Mouse (Mus musculus) stomach, postnatal 0 days (tissue): Measurements from ENCODE around the gene Serpinb1b. TPM values are rescaled to one million over a fixed set of nuclear protein-coding genes. Genes with fewer than 3 reads are reported as not detected.
A peak's percentile ranks its signal among the peaks of the same experiment; 100 is the strongest.
"Not testable (repeated sequence)": the region's sequence is repeated elsewhere in the genome, so short reads cannot be mapped to it uniquely, and the experiment has no call there.

Experiments
- ATAC-seq: fragments of 200-750 bp; cut with Nextera tagmentation; 2 replicates; pipeline ENCODE4 v1.8.0; 2017; ENCODE audit not compliant: low FRiP score, low TSS enrichment
- DNase-seq: peaks from one replicate; pipeline ENCODE4 v3.0.0-alpha.2; 2016; ENCODE audit warnings: low spot score
- H3K27ac ChIP-seq: fragments of 300-500 bp; sonication (generic); replicated peaks from 2 replicates; pipeline ENCODE4 v1.5.1; 2014; ENCODE audit warnings: mild to moderate bottlenecking, control low read depth
- H3K27me3 ChIP-seq: fragments of 300-500 bp; sonication (generic); 2 replicates; pipeline ENCODE4 v1.6.1; 2014; ENCODE audit warnings: low read length; ENCODE audit not compliant: control insufficient read depth, insufficient read depth
- H3K36me3 ChIP-seq: fragments of 300-500 bp; sonication (generic); 2 replicates; pipeline ENCODE4 v1.6.1; 2014; ENCODE audit warnings: low read length, mixed read lengths; ENCODE audit not compliant: control insufficient read depth, insufficient read depth
- H3K4me1 ChIP-seq: fragments of 300-500 bp; sonication (generic); replicated peaks from 2 replicates; pipeline ENCODE4 v1.6.1; 2014; ENCODE audit warnings: antibody characterized with exemption; ENCODE audit not compliant: control insufficient read depth, insufficient read depth
- H3K4me2 ChIP-seq: fragments of 300-500 bp; sonication (generic); replicated peaks from 2 replicates; pipeline ENCODE4 v1.6.1; 2014; ENCODE audit warnings: low read depth, mild to moderate bottlenecking, control low read depth, moderate library complexity
- H3K4me3 ChIP-seq: fragments of 300-500 bp; sonication (generic); 2 replicates; pipeline ENCODE4 v1.5.1; 2014; ENCODE audit warnings: low read depth, low read length, control low read depth
- H3K9ac ChIP-seq: fragments of 300-500 bp; sonication (generic); 2 replicates; pipeline ENCODE4 v1.6.1; 2014; ENCODE audit warnings: mild to moderate bottlenecking, low read length, control low read depth, mixed read lengths
- H3K9me3 ChIP-seq: fragments of 300-500 bp; sonication (generic); 2 replicates; pipeline ENCODE4 v1.6.1; 2016; ENCODE audit warnings: low read length; ENCODE audit not compliant: control insufficient read depth
- CTCF ChIP-seq: IDR thresholded peaks from 2 replicates; pipeline ENCODE4 v1.5.1; 2016; ENCODE audit warnings: antibody characterized with exemption, low read depth, mild to moderate bottlenecking, moderate library complexity
- EP300 ChIP-seq: optimal IDR thresholded peaks from 2 replicates; pipeline ENCODE3; 2016; ENCODE audit warnings: antibody characterized with exemption
- WGBS: fragments of 180-500 bp; shearing (Covaris S2); extraction: QIAGEN DNeasy Blood & Tissue Kit; methylation state at CpG from one replicate; pipeline ENCODE4 v1.1.7; 2014; 5-methylcytosine and 5-hydroxymethylcytosine counted together
- polyA plus RNA-seq: library from polyadenylated mRNA; unstranded; fragments of >200 nt; fragmentation: Nextera tagmentation; extraction: Ambion mirVana; gene quantifications from 2 replicates; pipeline ENCODE4 v1.2.1, GENCODE M21; 2015

The Serpinb1b gene
- polyA plus RNA-seq: 1.3 and 2.0 TPM in 2 replicates

DNA sequence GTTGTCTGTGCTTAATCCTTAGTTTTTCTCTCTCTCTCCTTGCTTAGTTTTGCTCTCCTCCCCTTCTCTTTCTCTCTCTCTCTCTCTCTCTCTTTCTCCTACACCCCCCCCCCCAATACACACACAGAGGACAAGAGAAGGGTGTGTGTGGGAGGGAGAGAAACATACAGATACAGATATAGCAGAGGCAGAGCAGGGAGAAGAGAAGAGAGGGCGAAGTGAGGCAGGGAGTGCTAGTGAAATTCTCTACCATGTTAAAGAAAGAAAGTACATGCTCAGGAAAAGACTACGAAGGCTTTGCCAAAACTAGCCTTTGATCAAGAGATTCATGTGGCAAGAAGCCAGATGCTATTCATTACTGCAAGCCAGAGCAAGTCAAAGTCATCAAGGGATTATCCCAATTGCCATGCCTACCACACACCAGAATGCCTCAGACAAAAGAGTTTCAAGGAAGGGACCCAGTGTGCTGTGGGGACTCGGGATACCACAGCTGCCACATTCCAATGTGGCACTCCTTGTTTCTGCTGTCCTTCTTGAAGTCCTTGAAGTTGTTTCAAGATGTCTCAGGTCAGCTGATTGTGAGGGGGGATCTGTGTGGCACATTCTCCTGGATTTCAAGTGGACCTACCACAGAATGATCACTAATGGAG is at the start of gene Serpinb1b:
Gene Serpinb1b, plus strand, starts transcription at position 520 of the 650 bp plus-strand sequence.
- Histone ChIP-seq H3K9me3 (no peaks in the 10 kb centered on the region), H3K4me2 (peak within 1 kb of the TSS; percentile 44; the same call in 1 of the 2 replicates), H3K4me1 (no peaks in the 10 kb centered on the region), H3K27me3 (no peaks in the 10 kb centered on the region), H3K9ac (no peak within 1 kb of the TSS), H3K27ac (peak within 1 kb of the TSS; percentile 53; the same call in 1 of the 2 replicates), H3K4me3 (no peak within 1 kb of the TSS), H3K36me3 (no peaks in the 10 kb centered on the region)
- 58% methylated on average over 3 of the region's 3 CpGs for WGBS
- ATAC-seq: peak; percentile 66; the same call in 1 of the 2 replicates
- TF ChIP-seq CTCF (no peak), EP300 (peak; percentile 53)
- DNase-seq: no peak

GRCm38 (mm10) chr13:33029478-33029877 is 48.9 kb upstream of the Serpinb1b start:
- H3K27ac ChIP-seq, H3K4me2 ChIP-seq, H3K4me1 ChIP-seq, H3K4me3 ChIP-seq, H3K36me3 ChIP-seq, H3K9me3 ChIP-seq, H3K9ac ChIP-seq, DNase-seq, H3K27me3 ChIP-seq, ATAC-seq: not testable (repeated sequence)
- 84% methylated on average over 2 of the region's 2 CpGs for WGBS

DNA sequence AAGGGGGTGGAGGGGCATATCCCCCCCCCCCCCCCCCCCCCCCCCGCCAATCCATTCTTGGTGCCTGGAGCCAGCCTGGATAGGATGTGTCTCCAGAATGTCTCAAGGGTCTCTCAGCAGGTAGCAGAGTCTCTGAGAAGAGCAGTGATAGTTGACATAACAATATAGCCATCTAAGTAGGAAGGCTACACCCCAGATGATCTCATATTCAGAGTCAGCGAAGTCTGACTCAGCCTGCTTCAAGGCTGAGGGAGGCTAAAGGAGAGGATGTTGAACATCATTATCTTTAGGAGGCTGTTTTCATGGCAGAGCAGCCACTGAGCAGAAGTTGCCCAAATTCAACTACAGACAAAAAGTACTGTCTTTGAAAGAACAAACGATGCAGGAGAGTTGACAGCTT is 48.1 kb upstream of the Serpinb1b start:
- WGBS: 87% methylated on average over 2 of the region's 3 CpGs
- Histone ChIP-seq H3K9ac (no peak overlapping the region), H3K9me3 (no peaks in the 10 kb centered on the region), H3K4me3 (no peak overlapping the region), H3K27ac (no peak overlapping the region), H3K4me2 (no peak overlapping the region), H3K4me1 (no peaks in the 10 kb centered on the region), H3K27me3 (no peaks in the 10 kb centered on the region), H3K36me3 (no peaks in the 10 kb centered on the region)
- ATAC-seq (no peak), DNase-seq (no peak)
- TF ChIP-seq EP300 (no peak), CTCF (no peak)

DNA sequence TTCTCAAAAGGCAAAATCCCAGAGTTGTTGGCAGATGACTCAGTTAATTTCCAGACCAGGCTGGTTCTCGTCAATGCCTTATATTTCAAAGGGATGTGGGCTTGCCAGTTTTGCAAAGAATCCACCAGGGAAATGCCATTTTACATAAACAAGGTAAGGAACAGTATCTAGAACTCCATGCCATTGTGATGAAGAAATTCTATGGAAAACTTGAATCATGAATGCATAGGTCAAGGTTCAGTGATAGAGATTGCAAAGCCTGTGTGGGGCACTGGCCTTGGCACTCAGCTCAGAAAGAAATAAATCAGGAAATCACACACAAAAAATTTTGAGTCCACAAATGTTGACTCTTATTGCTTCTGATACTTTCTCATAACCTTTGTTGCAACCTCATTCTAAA is 42.9 kb upstream of the Serpinb1b start:
- Histone ChIP-seq H3K9me3 (no peaks in the 10 kb centered on the region), H3K27me3 (no peaks in the 10 kb centered on the region), H3K9ac (no peak overlapping the region), H3K36me3 (no peaks in the 10 kb centered on the region), H3K4me2 (no peak overlapping the region), H3K4me3 (no peak overlapping the region), H3K27ac (no peak overlapping the region), H3K4me1 (no peaks in the 10 kb centered on the region)
- WGBS: 50% methylated on average over 1 of the region's 1 CpGs
- no peak for ATAC-seq
- no peak for TF ChIP-seq EP300
- no peak for TF ChIP-seq CTCF
- DNase-seq: no peak

GRCm38 (mm10) chr13:33043542-33043941 is 34.8 kb upstream of the Serpinb1b start:
- Histone ChIP-seq H3K9me3 (no peaks in the 10 kb centered on the region), H3K9ac (no peak overlapping the region), H3K27me3 (no peaks in the 10 kb centered on the region), H3K4me1 (no peaks in the 10 kb centered on the region), H3K27ac (no peak overlapping the region), H3K4me2 (no peak overlapping the region), H3K36me3 (no peaks in the 10 kb centered on the region), H3K4me3 (no peak overlapping the region)
- ATAC-seq (no peak), DNase-seq (no peak)
- 95% methylated on average over 3 of the region's 3 CpGs for WGBS
- TF ChIP-seq CTCF: no peak
- no peak for TF ChIP-seq EP300

GRCm38 (mm10) chr13:33047234-33047633 is 31.1 kb upstream of the Serpinb1b start:
- no peak overlapping the region for H3K4me2 ChIP-seq
- H3K27me3 ChIP-seq: no peaks in the 10 kb centered on the region
- TF ChIP-seq EP300 (no peak), CTCF (no peak)
- no peak for DNase-seq
- H3K4me1 ChIP-seq: no peaks in the 10 kb centered on the region
- no peak overlapping the region for H3K27ac ChIP-seq
- 88% methylated on average over 2 of the region's 2 CpGs for WGBS
- no peak for ATAC-seq
- no peaks in the 10 kb centered on the region for H3K9me3 ChIP-seq
- no peak overlapping the region for H3K9ac ChIP-seq
- no peak overlapping the region for H3K4me3 ChIP-seq
- H3K36me3 ChIP-seq: no peaks in the 10 kb centered on the region
